Mouse (Mus musculus): ENCODE results near the gene Rgl1.

GRCm38 (mm10) chr1:152798125-152798524 lies 32.0 kb upstream of the Rgl1 start:
- TF ChIP-seq CTCF (IDR thresholded peaks at IDR 0.05; ENCODE audit: extremely low read depth, insufficient read depth, low read length) (no peak), POLR2A (IDR thresholded peaks at IDR 0.05; ENCODE audit: extremely low read depth, insufficient read depth, low read length) (no peak)
